16 mouse cellular contexts compared by ENCODE assay signal in the genomic region with DNA sequence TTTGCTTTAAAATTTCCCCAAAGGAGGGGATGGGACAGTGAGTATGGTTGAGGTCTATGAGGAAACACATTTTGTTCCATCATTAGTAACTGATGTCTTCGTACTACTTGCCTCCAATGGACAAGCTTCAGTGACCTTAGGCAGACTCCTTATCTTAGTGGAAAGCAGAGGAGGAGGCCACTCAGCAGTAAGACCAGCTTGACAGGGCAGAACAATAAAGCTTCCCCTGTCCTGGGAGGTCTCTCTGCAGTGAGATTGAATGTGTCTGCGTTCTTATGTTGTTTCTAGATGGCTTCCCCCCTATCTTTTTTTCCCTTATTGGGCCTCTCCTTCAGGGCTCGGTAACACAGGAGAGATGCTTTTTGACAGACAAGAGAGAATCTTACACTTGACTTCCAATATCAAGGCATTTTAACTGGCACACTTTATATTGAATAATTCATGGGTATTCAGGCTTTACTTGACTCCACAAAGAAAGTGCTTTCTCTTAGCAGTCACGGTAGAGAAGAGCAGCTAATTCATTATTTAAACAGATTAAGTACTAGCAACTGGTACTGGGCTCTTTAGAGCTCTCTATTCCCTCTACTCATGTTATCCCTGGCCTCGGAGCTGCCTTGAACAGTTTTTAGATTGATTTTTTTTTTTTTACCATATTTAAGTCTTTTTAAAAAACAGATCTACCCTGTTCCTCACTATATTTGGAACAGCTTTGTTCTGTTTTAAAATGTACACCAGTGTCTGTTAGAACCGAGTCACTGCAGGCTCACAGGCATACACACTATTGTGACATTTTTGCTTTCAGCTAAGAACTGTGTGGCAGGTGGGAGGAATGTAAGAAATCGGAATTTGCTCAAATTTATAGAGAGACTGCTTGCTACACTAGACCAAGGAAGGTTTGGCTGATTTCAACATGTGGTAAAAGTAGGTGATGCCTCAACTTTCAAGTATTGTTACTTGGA.
A peak's percentile ranks its signal among the peaks of the same experiment; 100 is the strongest.
DNase-seq lines count a peak whose midpoint lies in the region; ATAC-seq lines count a peak whose summit lies in the region.
"Had no signal": no experiment of that assay in that cellular context is flagged by ENCODE, and none has a peak within 500 bp of the region (broad histone marks: within the 10 kb centered on the region; RNA-seq: fewer than 3 reads in every experiment).

No protein-coding gene starts in this region.

- no peak overlapping the region for H3K4me2 ChIP-seq in hindbrain, embryonic 14.5 days (replicated peaks)
- no peak overlapping the region for H3K4me2 ChIP-seq in midbrain, embryonic 16.5 days (ENCODE audit: low read length)
- no peak overlapping the region for H3K4me2 ChIP-seq in heart, embryonic 12.5 days
- H3K4me2 ChIP-seq: liver, embryonic 13.5 days had no signal

- no peak overlapping the region for H3K9ac ChIP-seq in hindbrain, embryonic 14.5 days
- no peak overlapping the region for H3K9ac ChIP-seq in midbrain, embryonic 16.5 days (ENCODE audit: low read depth, low read length)
- H3K9ac ChIP-seq in heart, embryonic 12.5 days: no peak overlapping the region
- H3K9ac ChIP-seq: liver, embryonic 13.5 days had no signal

- H3K4me3 ChIP-seq in hindbrain, embryonic 14.5 days (replicated peaks; ENCODE audit: low read length): no peak overlapping the region
- H3K4me3 ChIP-seq in midbrain, embryonic 16.5 days (ENCODE audit: low read depth, low read length): no peak overlapping the region
- H3K4me3 ChIP-seq in heart, embryonic 12.5 days: no peak overlapping the region
- H3K4me3 ChIP-seq: liver, embryonic 13.5 days had no signal

- peak; percentile 10 for DNase-seq in embryo, embryonic 10.5 days (ENCODE audit: low spot score)
- DNase-seq in embryo, embryonic 10 days (ENCODE audit: low spot score): no peak
- DNase-seq in layer of hippocampus, adult 11-12 months (ENCODE audit: low spot score): peak; percentile 5
- DNase-seq in layer of hippocampus, postnatal 10 days (ENCODE audit: low spot score in 2 of 2): no peak
- DNase-seq in hindbrain, embryonic 14.5 days (ENCODE audit: low spot score): no peak
- DNase-seq in thymus, postnatal 4 days: no peak
- DNase-seq: cerebellum, postnatal 25 days; gastrocnemius, postnatal 14 days; kidney, postnatal 25 days; liver, embryonic 13.5 days; lung, postnatal 14 days; spleen, adult 18-20 months had no signal

- no peaks in the 10 kb centered on the region; the same call in 1 of the 2 replicates for H3K4me1 ChIP-seq in hindbrain, embryonic 14.5 days (replicated peaks; ENCODE audit: control insufficient read depth, insufficient read depth, low read length)
- no peaks in the 10 kb centered on the region; the same call in 1 of the 2 replicates for H3K4me1 ChIP-seq in midbrain, embryonic 16.5 days (ENCODE audit: control insufficient read depth, insufficient read depth, low read length)
- H3K4me1 ChIP-seq in heart, embryonic 12.5 days (replicated peaks): no peaks in the 10 kb centered on the region
- H3K4me1 ChIP-seq: liver, embryonic 13.5 days had no signal

- 30% methylated on average over 7 of the region's 7 CpGs for WGBS in hindbrain, embryonic 14.5 days
- 17% methylated on average over 7 of the region's 7 CpGs for WGBS in midbrain, embryonic 16.5 days
- WGBS in heart, embryonic 12.5 days: 53% methylated on average over 7 of the region's 7 CpGs

- no peak overlapping the region for H3K27ac ChIP-seq in hindbrain, embryonic 14.5 days
- H3K27ac ChIP-seq in midbrain, embryonic 16.5 days (ENCODE audit: low read length): no peak overlapping the region
- H3K27ac ChIP-seq in heart, embryonic 12.5 days (ENCODE audit: poor library complexity, severe bottlenecking): no peak overlapping the region
- H3K27ac ChIP-seq: liver, embryonic 13.5 days had no signal

- H3K27me3 ChIP-seq in hindbrain, embryonic 14.5 days (ENCODE audit: control insufficient read depth, insufficient read depth, low read length): no peaks in the 10 kb centered on the region
- no peaks in the 10 kb centered on the region for H3K27me3 ChIP-seq in midbrain, embryonic 16.5 days (ENCODE audit: control insufficient read depth, insufficient read depth, low read depth, low read length)
- H3K27me3 ChIP-seq in heart, embryonic 12.5 days (replicated peaks): no peaks in the 10 kb centered on the region
- H3K27me3 ChIP-seq: liver, embryonic 13.5 days; Patski had no signal

- H3K9me3 ChIP-seq in hindbrain, embryonic 14.5 days (ENCODE audit: control insufficient read depth, low read length): no peaks in the 10 kb centered on the region
- no peaks in the 10 kb centered on the region for H3K9me3 ChIP-seq in midbrain, embryonic 16.5 days (replicated peaks; ENCODE audit: control insufficient read depth, low read length, poor library complexity, severe bottlenecking)
- H3K9me3 ChIP-seq in heart, embryonic 12.5 days (replicated peaks): no peaks in the 10 kb centered on the region
- H3K9me3 ChIP-seq: liver, embryonic 13.5 days had no signal

- no peaks in the 10 kb centered on the region for H3K36me3 ChIP-seq in hindbrain, embryonic 14.5 days (replicated peaks; ENCODE audit: control insufficient read depth, insufficient read depth)
- no peaks in the 10 kb centered on the region for H3K36me3 ChIP-seq in midbrain, embryonic 16.5 days (ENCODE audit: control insufficient read depth, insufficient read depth, low read length)
- no peaks in the 10 kb centered on the region for H3K36me3 ChIP-seq in heart, embryonic 12.5 days
- H3K36me3 ChIP-seq: liver, embryonic 13.5 days had no signal

- peak; percentile 55; the same call in 1 of the 2 replicates for ATAC-seq in hindbrain, embryonic 14.5 days (ENCODE audit: low FRiP score)
- peak; percentile 86 for ATAC-seq in midbrain, embryonic 16.5 days
- no peak for ATAC-seq in heart, embryonic 12.5 days (ENCODE audit: insufficient number of reproducible peaks, low FRiP score)
- ATAC-seq: inflammation-experienced regulatory T-cells, adult 6 months; Patski had no signal

Comparison
In these comparisons a context has a peak if more than half of its experiments do, and no peak if none do; other contexts are left out.
1. DNase-seq: peak in embryo, embryonic 10.5 days (single experiment) and layer of hippocampus, adult 11-12 months (single experiment); none in embryo, embryonic 10 days (single experiment), layer of hippocampus, postnatal 10 days (0 of 2), hindbrain, embryonic 14.5 days (single experiment) and thymus, postnatal 4 days (single experiment).